Mouse (Mus musculus): ENCODE measurements at regions not wholly inside any gene's neighbourhood (a gene's known extent, or its start where the extent isn't known, plus 50 kb on each side); places are given as distances from the start of the nearest gene placed in this dataset.

DNA sequence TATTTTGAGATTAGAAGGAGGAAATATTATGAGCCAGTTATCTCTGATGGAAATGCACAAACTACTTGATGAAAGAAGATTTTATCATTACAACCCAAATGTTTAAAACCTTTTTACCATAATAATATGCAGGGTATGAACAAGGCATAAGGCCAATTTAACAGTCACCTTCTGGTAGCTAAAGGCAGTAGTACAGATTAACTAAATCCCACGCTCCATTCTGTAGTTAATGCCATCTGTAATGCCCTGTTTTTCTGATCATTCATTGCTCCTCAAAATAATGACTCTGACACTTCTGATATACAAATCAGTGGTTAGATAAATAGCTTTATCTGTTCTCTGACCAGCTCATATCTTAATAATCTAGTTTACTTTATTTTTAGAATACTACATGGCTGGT, 987.8 kb downstream of the Pcdh7 start:
- no peak for DNase-seq (ENCODE audit: low read depth, low spot score)

DNA sequence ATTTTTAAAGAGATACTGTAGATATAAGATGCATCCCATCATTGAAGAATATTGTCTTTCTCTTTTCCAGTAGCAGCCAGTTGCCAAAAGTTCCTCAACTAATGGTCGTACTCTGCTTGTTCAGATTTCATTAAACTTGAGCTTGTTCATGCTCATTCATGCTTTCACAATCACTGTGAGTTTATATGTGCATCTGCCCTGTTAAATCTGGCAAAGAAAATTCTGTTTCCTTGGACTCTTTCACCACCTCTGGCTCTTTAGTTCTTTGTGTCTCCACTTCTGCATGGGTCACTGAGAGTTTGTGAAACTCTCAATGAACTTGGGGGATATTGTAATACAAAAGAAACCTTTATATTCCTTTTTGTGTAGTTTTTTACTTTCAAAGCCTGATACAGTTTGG, 994.6 kb downstream of the Pcdh7 start:
- no peak for DNase-seq (ENCODE audit: low read depth, low spot score)

DNA sequence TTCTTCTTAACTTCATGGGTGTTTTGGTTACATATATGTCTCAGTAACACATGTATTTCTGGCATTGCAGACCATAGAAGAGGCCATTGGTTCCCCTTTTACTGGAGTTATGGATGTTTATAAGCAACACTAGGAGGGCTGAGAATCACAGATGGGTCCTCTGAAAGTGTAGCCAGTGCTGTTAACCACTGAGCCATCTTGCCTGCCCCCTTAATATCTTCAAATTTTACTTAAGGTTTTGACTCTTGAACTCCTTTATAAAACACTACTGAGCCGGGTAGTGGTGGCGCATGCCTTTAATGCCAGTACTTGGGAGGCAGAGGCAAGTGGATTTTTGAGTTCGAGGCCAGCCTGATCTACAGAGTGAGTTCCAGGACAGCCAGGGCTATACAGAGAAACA, 1015.6 kb downstream of the Pcdh7 start:
- no peak for DNase-seq (ENCODE audit: low read depth, low spot score)

DNA sequence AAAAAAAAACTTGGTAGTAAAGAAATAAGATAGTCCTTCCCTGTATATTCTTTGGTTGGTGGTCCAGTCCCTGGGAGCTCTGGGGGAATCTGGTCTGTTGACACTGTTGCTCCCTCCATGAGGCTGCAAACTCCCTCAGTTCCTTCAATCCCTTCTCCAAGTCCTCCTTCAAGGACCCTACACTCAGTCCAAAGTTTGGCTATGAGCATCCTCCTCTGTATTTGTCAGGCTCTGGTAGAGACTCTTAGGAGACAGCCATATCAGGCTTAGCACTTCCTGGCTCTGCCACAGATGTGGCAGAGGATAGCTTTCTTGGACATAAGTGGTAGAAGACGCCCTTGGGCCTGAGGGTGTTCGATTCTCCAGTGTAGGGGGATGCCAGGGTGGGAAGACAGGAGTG, 1016.2 kb downstream of the Pcdh7 start:
- DNase-seq (ENCODE audit: low read depth, low spot score) = no peak

DNA sequence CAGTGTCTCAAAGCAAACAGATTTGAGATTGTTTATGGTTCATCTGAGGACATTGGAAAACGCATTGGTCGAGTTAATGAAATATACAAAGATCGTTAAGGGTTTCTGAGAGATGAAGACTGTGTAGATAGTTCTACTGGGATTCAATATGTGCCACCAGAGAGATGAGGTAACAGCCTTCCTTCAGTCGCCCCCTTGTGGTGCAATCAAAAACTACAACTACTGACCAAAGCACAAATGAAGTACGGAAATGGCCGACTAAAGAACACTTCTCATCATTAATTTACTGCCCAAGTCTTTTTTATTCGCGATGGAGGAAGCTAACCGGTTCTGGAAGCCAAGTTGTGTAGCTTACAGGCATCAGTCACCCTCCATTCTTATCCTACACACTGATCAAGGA, 1018.8 kb downstream of the Pcdh7 start:
- peak; percentile 24 for DNase-seq (ENCODE audit: low read depth, low spot score)

DNA sequence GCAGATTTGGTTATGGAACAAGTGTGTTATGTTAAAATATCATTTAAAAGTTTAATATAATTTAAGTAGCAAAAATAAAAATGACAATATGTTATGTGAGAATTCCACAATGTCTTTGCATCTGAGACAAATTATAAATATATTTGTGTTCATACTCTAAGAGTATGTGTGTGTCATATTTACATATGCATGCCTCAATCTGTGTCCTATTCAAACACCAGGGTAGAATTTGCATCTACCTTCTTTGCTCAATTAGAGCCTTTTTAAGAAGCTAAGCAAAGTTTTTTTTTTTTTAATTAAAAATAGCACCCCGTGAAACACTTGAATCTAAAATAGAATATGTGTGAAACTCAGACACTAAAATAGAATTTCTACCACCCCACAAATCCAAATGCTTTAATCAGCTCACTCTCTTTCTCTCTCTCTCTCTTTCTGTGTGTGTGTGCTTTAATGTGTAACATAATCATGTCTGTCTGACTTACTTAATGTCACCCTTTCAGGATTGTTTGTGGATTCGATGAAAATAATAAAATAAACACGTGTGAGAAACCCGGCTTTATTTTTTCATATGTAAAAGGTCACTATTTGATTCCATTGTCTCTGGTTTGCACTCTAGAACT, 1019.6 kb downstream of the Pcdh7 start:
- DNase-seq (ENCODE audit: low read depth, low spot score) = no peak

DNA sequence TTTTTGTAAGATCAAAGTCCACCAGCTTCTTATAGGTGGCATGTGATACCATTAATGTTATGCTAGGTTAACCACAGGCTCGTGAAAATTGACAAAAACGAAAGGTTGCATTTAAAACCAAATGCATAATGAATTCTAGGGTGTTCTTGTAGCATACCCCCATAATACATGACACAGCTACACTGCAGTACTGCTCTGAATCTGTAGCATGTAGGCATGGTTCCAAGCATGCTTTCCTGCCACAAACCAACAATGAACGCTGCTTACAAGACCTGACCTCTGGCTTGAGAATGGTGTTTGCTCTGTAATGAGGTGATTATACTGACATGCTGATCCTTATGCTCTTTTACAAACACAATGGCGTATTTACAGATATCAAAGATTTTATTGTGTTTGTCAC, 1020.3 kb downstream of the Pcdh7 start:
- DNase-seq (ENCODE audit: low read depth, low spot score) = no peak

DNA sequence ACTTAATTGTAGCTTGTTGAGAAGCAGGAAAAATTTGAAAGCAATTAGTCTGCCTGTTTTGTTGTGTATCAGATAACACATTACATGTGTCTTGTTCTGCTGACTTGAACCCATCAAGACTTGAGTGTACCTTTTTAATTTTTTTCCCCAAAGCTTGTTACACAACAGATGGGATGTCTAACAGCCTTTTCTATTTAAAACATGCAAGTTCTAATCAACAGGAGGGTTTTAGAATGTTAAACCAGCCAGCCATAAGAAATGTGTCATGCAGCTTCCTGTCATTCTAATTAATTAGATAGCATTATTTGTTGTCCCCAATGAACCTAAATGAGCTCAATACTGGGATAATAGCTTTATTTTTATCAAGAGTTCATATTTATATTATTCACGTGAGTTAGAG, 1023.0 kb downstream of the Pcdh7 start:
- DNase-seq (ENCODE audit: low read depth, low spot score) = no peak

DNA sequence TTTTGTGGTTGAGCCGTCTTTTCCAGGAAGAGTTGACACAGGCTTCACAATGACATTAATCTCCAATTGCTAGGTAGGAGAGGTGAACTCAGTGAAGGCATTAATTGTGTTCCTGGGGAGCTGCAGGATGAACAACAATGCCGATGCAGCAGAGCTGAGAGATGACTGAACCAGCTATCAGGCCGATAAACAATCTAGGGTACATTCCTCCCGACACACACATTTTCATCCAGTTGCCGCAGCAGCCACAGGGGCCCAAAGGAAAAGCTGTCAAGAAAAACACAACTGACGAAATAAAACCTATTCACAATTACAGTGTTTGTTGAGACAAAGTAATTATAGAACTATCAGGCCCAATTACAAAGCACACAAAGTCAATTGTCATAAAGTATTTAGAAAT, 1029.9 kb downstream of the Pcdh7 start:
- no peak for DNase-seq (ENCODE audit: low read depth, low spot score)

DNA sequence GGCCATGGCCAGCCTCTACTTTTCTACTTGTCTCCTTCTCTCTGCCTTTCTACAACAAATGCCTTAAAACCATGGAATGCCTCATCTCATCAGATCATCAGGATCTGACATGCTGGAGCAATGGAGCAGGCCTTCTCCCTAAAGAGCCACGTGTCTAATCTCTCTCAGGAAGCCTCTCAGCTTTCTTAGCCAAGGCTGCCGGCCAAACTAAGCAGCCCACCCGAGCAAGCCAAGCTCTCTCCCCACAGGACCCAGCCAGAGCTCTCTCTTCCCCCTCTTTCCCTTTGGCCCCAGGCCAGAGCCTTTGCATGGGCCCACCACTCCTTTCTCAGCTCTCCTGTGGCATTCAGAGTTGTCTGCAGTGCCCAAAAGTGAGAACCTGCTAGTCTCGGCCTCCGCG, 1034.0 kb downstream of the Pcdh7 start:
- DNase-seq (ENCODE audit: low read depth, low spot score) = no peak
